Mouse (Mus musculus): ENCODE measurements at regions not wholly inside any gene's neighbourhood (a gene's known extent, or its start where the extent isn't known, plus 50 kb on each side); places are given as distances from the start of the nearest gene placed in this dataset.

- no peak for DNase-seq
These were observed 236.0 kb downstream of the Ndfip2 start for GRCm38 (mm10) chr14:105494415-105494814.

DNA sequence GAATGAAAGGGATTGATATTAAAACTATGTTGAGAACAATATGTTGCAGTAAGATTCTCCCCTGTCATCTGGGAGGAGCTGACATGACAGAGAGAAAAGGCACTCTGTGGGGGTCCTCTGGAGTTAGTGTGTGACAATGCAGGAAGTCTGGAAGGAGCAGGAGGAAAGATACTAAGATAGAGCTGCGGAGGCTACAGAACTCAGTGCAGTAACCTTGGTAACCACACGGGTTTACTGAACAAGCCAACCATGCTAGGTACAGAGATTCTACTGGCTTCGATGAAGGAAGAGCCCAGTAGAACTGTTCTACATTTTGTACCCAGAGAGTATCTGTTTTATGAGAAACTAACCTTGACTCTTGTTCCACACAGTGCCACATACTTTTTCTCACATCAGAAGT is 231.8 kb downstream of the Ndfip2 start:
- DNase-seq, result no peak

DNA sequence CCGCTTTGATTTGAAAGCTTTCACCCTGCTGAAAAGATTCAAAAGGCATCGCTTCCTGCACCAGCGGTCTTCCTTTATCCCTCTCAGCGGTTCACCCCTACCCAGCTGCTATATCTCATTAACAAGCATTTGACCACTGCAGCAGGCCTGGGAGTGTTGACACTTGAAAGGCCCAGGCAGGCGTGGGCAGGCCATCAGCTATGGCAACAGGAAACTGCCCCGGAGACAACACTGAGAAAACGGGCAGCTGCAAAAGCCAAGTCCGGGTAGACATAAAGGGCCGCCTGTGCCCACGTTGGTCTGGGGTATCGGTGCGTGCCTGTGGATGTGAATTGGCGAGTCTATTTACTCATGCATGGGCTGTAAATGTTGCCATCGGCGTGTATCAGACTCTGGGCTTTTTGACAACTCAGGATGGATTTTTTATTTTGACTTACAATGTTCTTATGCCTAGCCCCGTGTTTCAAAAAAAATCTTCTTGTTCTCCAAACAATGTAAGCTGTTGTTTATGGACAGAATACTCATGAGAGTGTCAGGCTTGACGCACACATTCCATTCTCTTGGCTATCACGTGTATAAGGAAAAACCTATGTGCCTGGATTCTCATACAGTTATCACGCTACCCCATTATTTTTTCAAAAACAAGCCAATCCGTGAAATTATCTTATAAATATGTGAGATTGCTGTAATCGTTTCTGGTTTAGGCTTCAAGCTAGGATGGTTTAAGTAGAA is 225.1 kb downstream of the Ndfip2 start:
- peak; percentile 53 for DNase-seq

DNA sequence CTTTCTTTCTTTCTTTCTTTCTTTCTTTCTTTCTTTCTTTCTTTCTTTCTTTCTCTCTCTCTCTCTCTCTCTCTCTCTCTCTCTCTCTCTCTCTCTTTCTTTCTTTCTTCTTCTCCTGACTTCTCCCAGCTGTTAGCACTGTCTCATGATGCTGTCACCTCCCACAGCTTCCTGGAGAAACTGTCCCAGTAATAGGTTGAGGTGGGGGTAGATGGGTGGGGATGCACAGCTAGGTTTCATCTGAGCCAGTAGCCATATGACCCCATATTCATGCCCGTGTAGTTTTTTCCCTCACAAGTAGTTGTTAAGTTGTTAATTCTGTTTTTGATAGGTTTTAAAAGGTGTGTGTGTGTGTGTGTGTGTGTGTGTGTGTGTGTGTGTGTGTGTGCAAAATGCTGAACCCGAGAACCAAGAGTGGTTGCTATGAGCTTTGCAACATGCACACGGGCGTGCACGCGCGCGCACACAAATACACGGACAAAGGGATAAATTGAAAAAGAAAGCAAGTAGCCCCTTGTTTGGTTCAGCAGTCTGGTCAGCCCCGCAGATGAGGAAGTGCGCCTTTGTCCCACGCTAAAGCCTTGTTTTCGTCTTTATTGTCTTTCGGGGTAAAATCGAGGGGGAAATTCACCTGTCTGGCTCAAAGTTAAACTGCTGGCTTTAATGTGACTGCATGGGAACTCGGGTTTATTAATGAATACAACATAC is 224.4 kb downstream of the Ndfip2 start:
- no peak for DNase-seq

DNA sequence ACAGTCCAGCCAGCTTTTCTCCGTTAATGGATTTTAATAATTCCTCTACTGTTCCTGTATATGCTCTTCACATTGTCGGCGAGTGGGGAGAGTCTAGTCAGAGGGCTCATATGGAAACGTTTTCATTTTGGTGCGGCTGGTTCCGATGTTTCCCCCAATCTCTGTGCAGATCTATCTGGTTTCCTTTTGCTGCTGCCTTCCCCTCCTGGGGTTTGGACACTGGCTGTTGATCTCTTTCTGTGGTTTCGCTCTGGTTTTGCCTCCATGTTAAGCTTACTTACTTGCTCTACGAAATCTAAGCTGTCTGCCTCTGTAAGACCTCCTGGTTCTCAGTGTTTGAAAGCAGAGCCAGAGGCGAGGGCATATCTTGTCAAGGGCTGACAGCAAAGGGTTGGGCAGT is 221.7 kb downstream of the Ndfip2 start:
- no peak for DNase-seq

GRCm38 (mm10) chr14:105474991-105475553 is 216.7 kb downstream of the Ndfip2 start:
- peak; percentile 55 for DNase-seq

GRCm38 (mm10) chr14:105448919-105449458 is 190.6 kb downstream of the Ndfip2 start:
- DNase-seq, result no peak

DNA sequence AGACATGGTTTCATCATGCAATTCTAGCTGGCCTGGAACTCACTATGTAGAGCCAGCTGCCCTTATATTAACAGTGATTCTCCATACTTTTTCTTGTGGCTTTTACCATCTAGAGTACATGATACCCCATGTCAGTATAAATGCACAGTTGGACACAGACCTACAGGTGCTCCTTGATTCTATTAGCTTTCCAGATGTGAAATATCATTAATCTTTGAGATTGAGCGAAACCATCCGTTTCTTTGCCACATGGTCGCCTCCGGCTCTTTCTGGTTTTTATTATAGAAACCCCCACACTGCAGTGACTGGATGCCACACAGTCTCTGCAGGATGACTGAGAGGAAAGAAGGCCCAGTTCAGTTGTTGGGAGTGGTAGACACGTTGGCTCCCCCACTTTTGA is 188.7 kb downstream of the Ndfip2 start:
- no peak for DNase-seq

- DNase-seq, result no peak
These were observed 177.0 kb downstream of the Ndfip2 start for GRCm38 (mm10) chr14:105435343-105435742.

DNA sequence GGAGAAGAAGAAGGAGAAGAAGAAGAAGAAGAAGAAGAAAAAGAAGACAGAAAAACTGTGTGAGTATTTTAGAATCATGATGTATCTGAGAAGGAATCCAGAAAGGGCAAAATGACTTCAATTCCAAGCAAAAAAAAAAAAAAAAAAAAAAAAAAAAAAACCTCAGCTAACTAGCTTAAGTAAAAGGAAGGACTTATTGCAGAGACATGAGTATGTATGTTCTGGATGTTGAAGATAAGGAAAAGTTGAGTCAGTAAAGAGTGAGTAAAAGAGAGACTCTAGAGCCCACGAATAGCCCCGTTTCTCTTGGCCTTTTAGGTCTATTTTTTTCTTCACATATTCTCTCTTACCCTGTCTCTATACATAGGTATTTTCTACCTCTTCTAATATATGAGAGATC is 175.1 kb downstream of the Ndfip2 start:
- DNase-seq, result no peak

GRCm38 (mm10) chr14:105432670-105433069 is 174.3 kb downstream of the Ndfip2 start:
- no peak for DNase-seq

DNA sequence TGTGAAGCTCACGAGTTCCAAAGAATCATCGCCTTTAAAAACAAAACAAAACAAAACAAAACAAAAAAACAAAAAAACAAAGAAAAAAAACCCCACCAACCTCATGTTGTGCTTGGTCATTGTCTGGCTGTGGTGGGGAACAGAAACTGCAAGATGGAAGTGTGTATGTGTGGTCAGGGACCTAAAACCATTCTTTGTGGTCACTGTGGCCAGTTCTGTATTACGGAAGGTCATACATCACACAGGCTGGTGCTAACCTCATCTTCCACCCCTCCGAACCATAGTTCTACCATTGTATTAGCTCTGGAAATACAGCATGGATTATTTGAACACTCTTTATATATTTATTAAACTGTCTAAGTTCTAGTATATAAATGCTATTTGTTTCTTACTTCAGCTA is 173.2 kb downstream of the Ndfip2 start:
- DNase-seq, result no peak

GRCm38 (mm10) chr14:105429664-105430257 is 171.4 kb downstream of the Ndfip2 start:
- no peak for DNase-seq

- peak; percentile 30 for DNase-seq
These were observed 169.1 kb downstream of the Ndfip2 start for GRCm38 (mm10) chr14:105427474-105427901.

DNA sequence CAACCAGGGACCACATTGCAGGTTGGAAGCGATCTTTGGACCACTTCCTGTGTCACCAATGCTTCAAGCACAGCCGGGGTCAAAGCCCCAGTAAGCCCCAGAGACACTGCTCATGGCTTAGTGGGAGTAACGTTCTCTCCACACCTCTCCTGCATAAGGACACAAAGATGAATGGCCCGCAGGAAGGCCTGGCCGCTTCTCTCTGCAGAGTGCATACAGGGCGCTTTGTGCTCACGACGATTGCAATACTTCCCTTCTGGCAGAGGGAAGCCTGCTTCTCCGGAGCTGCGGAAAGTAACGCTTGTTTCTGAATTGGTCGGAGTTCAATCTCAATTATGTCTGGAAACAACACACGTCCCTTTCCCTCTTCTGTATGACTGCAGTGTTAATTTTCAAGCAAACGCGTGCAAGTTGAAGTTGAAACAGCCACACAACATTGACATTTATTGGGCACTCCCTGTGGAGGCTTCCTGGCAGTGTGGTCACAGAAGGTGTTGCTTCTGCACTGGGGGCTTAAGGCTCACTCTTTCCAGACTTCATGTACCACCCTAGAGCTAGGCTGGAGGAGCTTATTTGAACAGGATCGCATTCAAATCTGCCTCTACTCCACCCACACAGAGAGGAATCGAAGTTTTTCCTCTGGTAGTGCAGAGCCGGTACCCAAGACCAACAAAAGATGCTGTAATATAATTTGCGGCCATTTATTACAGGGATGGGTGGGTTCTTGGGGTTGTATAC is 168.4 kb downstream of the Ndfip2 start:
- DNase-seq, result peak; percentile 8

GRCm38 (mm10) chr14:105417967-105418366 is 159.6 kb downstream of the Ndfip2 start:
- DNase-seq, result no peak

- no peak for DNase-seq
These were observed 159.1 kb downstream of the Ndfip2 start for GRCm38 (mm10) chr14:105417458-105417960.

- no peak for DNase-seq
These were observed 158.6 kb downstream of the Ndfip2 start for GRCm38 (mm10) chr14:105416964-105417363.

GRCm38 (mm10) chr14:105404662-105405061 is 146.3 kb downstream of the Ndfip2 start:
- no peak for DNase-seq

- DNase-seq, result no peak
These were observed 145.9 kb downstream of the Ndfip2 start for GRCm38 (mm10) chr14:105404241-105404640.

DNA sequence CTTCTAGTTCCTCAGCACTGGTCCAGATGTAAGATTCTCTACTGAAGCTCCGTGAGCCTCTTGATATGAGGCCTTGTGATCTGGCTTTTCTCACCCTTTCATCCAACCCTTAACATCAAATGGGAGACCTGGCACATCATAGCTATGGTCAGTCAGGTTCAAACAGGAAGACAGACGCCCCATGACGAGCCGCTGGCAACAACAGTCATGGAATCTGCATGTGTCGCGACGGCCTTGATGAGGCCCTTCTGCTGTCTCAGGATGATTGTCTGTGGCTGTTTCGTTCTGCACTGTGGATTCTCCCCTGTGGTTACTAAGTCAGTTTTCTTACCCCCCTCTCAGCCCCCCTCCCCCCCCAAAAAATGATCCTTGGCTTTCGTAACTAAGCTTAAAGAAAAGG is 144.9 kb downstream of the Ndfip2 start:
- DNase-seq, result no peak

GRCm38 (mm10) chr14:105402556-105402955 is 144.2 kb downstream of the Ndfip2 start:
- no peak for DNase-seq
